Mouse (Mus musculus): ENCODE data around the gene Olfr571. TPM values are rescaled to one million over a fixed set of nuclear protein-coding genes. Genes with fewer than 3 reads are reported as not detected.

The Olfr571 gene
- not detected in 3 replicates for total RNA-seq (2017)

DNA sequence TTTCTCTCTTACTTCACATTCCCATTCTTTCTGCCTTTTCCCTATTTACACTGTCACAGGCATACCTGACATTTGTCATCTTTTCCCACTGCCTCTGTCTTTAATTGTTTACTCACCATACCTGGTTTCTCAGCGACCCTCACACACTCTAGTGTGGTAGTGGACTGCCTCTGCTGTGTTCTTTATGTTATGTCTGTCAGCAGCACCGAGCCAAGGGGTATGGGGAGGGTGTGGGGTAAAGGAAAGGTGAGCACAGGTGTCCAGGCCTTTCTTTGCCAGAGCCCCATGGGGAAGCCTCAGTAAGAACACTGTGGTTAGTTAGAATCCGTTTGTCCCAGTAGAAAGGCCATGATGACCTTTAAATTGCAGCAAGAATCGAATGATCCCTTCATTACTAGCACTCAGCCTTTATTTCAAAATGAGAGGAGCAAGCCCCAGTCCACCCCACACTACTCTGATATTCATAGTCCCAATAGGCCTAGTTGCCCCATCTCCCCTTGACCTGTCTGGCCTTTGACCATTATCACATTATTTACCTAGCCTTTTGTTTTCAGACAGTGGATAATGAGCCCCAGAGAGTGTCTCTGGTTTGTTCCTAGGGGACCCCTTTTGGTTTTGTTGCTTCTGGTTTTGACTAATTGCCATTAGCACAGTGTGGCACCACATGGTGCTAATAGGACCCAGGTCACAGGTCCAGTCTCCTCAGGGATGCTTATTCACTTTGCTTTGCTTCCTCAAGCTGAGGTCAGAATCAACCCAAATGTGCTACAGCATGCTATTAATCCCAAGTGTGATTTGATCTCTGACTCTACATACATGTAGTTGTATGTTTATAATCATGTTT lies at the start of gene Olfr571:
Olfr571 (minus strand) TSS at position 505 of the 844 bp plus-strand sequence.
- ATAC-seq (replicated peaks; ENCODE audit: insufficient number of reproducible peaks, low FRiP score, low TSS enrichment, poor library complexity, severe bottlenecking), result no peak

DNA sequence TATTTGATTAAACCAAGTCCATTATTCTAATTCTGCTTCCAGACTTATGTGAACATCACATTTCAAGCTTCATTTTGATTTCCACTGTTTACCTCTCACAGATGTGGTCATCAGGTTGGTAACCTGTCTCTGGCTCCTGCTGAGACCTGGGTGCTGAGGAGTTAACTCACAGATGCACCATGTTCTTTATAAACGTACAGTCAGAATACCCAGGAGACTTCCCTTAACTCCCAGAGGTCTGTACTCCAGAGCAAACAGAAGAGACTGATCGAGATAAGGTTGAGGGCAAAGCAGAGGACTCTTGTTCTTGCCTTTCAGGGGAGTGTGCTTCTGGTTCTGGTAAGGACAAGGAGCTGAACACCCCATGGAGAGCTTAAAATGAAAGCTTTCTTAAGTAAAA lies 45.0 kb upstream of the Olfr571 start, which contains the start of gene Olfr576:
Olfr576 (plus strand) TSS at position 301 of the 400 bp plus-strand sequence.
- ATAC-seq (replicated peaks; ENCODE audit: insufficient number of reproducible peaks, low FRiP score, low TSS enrichment, poor library complexity, severe bottlenecking), result no peak

DNA sequence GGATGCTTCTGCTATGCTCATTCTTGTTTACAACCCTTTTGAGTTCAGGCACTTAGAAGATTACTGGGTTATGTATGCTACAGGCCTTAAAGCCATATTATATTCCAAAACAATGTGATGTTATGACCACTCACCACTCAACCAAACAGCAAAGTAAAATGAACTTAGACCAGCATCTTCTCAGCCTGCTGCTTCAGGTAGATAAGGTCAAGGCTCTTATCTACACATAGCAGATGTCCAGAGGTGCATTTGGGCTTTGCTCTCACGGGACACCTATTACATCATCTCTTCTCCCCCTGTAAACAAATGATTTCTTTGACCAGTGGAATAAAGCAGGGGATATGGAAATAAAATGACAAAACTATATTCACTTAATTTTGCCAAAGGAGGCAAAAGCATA lies 41.3 kb upstream of the Olfr571 start, which contains the start of gene Olfr575:
Olfr575 (minus strand) TSS at position 183 of the 400 bp plus-strand sequence.
- no peak for ATAC-seq (replicated peaks; ENCODE audit: insufficient number of reproducible peaks, low FRiP score, low TSS enrichment, poor library complexity, severe bottlenecking)

DNA sequence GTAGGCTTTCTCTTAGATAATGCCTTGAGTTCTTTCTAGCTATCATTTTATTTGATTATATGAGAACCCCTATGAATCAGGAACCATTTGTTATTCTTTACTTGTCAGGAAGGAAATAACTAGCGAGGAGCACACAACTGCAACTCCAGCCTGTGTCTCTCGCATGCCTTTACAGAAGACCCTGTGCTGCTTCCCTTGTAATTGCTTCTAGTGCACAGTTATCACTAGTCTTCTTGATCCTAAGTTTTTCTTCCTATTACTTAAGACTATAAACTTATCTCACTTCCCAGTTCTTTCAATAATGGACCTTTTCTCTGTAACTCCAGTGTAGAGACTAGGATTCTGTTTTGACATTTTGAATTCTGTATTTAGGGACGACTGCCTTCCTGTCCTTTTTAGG lies 40.8 kb upstream of the Olfr571 start:
- no peak for ATAC-seq (replicated peaks; ENCODE audit: insufficient number of reproducible peaks, low FRiP score, low TSS enrichment, poor library complexity, severe bottlenecking)

DNA sequence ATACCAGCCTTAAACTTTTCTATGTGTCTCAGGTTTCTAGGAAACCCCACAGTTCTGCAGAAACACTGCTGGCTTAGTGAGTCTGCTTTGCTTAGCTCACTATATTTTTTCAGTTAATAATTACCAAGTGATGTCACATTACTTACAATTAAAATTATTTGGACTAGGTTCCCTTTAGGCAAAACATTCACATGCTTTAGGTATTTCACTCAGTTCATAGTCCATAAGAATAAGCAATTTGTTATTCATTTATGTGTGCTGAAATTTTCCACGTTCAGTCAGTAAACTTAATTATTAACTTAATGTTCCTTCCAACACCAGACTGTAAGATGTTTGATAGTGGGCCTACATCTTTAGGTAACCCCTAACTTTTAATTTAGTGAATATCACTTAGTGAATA lies 33.4 kb upstream of the Olfr571 start:
- ATAC-seq (replicated peaks; ENCODE audit: insufficient number of reproducible peaks, low FRiP score, low TSS enrichment, poor library complexity, severe bottlenecking), result no peak

DNA sequence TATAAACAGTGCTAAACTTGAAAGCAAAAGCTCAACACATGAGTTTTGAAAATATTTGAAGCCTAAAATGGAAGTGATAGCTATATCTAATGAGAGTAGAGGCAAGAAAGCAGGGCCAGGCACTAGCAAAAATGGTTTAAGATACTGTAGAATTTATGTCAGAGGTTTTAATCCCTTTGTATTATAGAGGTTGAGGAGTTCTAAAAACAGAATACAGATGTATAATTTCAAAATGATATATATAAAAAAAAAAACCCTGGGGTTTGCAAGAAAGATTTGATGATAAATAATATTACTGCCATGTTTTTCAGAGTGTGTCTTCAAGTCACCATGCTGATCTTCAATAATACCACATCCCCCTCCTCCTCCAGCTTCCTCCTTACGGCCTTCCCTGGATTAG lies 30.8 kb upstream of the Olfr571 start, which contains the start of gene Olfr574:
Olfr574 (plus strand) TSS at position 301 of the 400 bp plus-strand sequence.
- ATAC-seq (replicated peaks; ENCODE audit: insufficient number of reproducible peaks, low FRiP score, low TSS enrichment, poor library complexity, severe bottlenecking), result no peak

DNA sequence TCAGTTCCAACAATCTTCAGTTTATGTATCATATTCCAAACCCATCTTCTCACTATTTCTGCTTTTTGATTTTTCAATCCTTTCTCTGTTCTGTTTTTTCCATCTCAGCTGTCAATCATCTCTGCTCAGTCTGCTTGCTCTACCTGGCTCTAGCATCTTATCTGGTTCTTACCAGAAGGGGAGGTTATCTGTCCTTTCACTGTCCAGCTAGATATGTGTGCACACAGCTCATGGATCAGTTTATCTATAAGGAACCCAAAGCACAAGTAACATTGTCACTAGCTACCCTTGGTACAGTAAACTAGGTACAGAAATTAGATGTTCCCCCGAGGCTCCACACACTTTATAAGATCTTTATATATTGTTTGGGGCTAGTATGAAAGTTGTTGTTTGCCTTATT lies 26.1 kb upstream of the Olfr571 start:
- no peak for ATAC-seq (replicated peaks; ENCODE audit: insufficient number of reproducible peaks, low FRiP score, low TSS enrichment, poor library complexity, severe bottlenecking)

DNA sequence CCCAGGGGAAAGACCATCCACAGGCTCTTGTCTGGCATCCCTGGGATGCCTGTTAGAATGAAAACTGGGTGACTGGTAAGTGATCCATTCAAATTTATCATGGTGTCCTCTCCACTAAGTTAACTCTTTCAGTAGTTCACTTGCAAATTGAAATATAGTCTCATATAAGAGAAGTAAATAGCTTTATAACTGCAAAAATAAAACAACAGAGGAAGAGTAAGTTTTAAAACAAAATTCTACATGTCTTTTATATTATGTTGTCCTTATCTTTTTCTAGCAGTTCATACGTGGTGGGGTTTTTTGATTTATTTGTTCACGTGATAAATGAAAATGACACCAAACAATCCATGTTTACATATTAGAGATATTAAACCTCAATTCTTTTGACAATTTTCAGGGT lies 25.1 kb upstream of the Olfr571 start, which contains the start of gene Olfr573-ps1:
Olfr573-ps1 (minus strand) TSS at position 101 of the 400 bp plus-strand sequence.
- no peak for ATAC-seq (replicated peaks; ENCODE audit: insufficient number of reproducible peaks, low FRiP score, low TSS enrichment, poor library complexity, severe bottlenecking)

DNA sequence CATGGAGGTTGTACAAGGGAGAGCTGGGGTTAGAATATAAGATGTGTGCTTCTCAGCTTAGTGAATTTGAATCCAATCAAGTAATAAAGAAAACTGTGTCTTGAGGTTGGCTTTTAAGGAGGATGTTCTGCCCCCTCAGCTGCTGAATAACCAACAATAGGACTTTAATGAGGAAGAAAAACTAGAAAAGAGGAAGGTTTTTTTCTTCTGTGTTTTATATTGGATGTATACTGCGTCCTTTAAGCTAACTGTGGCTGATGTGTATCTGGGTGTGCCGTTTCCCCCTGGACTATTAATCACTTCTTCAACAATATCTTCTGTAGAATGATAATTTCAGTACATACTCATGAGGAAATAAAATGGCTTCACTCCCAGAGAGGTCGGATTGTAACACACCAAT lies 9.8 kb upstream of the Olfr571 start:
- ATAC-seq (replicated peaks; ENCODE audit: insufficient number of reproducible peaks, low FRiP score, low TSS enrichment, poor library complexity, severe bottlenecking), result no peak

DNA sequence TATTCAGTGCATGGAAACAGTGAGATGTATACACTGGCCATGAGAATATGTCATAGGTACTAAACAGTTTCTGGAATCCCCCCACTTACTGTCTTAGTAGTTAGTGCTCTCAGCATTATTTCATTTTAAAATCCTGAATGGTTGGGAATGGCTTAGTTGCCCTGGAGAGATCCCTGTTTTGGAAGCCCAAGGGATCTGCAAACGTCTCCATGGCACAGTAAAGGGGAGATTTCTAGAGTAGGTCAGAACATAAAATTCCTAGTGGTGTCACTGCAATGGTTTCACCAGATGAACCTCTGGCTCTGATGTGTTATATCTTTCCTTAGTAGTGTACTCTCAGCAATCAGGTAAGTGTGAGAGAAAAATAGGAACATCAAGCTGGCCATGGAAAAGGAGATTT lies 6.8 kb upstream of the Olfr571 start, which contains the start of gene Olfr572:
Olfr572 (plus strand) TSS at position 301 of the 400 bp plus-strand sequence.
- ATAC-seq (replicated peaks; ENCODE audit: insufficient number of reproducible peaks, low FRiP score, low TSS enrichment, poor library complexity, severe bottlenecking), result no peak

DNA sequence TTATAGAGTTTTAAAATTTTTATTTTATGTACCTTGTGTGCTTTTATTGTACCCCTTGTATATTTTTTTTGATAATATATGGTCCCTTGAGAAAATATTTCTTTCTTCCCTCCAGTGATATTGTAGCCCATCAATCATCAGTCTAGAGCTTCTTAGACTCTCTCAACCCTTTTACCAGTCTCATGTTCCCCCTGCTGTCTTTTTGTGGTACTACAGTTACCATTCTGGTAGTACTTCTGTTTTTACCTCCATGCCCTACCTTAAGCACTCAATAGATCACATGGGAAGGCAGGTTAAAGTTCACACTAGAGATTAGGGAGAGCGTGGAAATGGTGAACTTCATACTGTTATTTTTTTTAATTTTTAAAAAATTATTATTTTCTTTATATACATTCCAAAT lies 2.3 kb upstream of the Olfr571 start:
- no peak for ATAC-seq (replicated peaks; ENCODE audit: insufficient number of reproducible peaks, low FRiP score, low TSS enrichment, poor library complexity, severe bottlenecking)

DNA sequence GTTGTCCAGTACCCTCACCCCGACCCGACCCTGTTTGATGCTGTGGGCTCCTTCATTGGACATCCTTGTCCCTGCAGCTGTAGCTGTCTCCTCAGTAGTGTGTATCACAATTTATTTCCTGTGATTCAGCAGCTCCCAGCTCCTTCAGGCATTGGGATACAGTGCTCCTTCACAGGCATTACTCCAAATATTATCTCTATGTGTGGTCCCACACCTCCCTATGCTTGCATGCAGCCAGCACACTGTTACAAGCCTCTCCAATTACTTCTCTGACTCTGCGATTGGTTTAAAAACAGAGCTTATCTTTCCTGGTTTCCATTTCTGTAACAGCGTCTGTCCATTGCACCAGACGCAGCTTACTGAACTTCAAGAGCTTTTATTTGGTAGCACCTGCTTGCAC lies 931 bp downstream of the Olfr571 start:
- ATAC-seq (replicated peaks; ENCODE audit: insufficient number of reproducible peaks, low FRiP score, low TSS enrichment, poor library complexity, severe bottlenecking), result no peak

DNA sequence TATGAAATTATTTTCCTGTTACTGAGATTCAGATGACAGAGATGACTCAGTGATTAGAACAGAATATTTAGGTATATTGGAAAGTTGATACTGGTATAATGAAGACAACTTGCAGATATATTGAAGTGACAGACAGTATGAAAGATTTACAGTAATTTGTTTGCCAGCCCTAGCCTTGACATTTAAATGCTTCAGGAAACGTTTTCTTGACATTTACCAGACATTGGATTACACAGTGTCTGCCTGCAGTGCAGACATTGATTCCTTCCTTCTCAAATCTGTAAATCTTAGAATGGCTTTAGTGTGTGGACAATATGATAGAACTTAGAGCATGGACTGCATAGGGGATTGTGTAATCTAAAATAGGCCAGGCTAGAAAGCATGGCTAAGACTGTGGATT lies 2.1 kb downstream of the Olfr571 start:
- no peak for ATAC-seq (replicated peaks; ENCODE audit: insufficient number of reproducible peaks, low FRiP score, low TSS enrichment, poor library complexity, severe bottlenecking)

DNA sequence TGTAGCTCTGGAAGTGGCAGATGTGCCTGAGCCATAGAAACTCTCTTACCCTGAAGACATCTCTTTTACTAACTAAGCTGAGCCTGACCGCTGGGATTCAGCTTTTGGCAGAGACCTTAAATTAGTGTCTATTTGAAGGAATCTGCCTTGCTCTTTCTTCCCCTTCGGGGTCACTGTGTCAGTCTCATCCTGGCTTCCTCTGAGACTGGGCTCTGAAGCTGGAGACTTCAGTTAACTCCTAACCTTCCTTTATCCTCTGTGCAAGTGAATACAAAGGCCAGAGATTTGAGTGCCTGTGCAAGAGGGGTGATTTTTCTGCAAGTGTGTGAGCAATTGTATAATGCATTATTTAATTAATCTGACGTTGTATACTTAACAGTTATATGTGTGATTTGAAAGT lies 26.6 kb downstream of the Olfr571 start, which contains the start of gene Olfr569:
Olfr569 (minus strand) TSS at position 101 of the 400 bp plus-strand sequence.
- ATAC-seq (replicated peaks; ENCODE audit: insufficient number of reproducible peaks, low FRiP score, low TSS enrichment, poor library complexity, severe bottlenecking), result no peak

DNA sequence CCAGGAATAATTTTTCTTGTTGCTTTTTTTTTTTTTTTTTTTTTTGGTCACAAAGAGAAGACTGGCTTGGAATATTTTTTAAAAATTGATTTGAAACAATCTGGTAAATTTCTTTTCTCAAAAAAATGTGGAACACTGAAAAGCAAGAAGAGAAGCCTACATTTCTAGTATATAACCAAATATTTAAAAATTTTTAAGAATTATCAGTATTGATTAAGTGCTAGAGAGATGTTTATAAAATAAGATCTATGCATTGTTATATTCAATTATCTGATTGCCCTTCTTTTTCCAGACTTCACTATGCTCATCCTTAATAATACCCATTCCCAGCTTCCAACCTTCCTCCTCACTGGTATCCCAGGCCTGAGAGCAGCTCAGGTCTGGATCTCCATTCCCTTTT lies 40.5 kb downstream of the Olfr571 start, which contains the start of gene Olfr568:
Olfr568 (plus strand) TSS at position 301 of the 400 bp plus-strand sequence.
- no peak for ATAC-seq (replicated peaks; ENCODE audit: insufficient number of reproducible peaks, low FRiP score, low TSS enrichment, poor library complexity, severe bottlenecking)

DNA sequence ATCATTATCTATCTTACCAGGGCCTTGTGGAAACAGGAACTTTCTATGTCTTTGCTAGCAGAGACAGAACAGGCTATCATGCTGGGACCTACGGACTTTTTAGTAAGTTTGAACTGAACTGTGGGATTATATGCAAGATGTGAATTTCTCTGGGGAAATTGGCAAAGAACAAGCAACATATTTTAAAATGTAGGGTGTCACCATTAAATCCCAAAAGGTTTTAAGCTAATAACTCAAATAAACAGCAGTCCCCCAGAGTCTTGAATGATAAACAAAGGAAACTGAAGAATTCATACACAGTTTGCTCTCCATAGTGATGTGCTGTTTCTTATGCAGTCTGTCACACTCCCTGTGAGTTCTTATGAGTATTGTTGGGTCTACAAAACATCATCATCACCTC lies 58.7 kb downstream of the Olfr571 start, which contains the start of gene Olfr566:
Olfr566 (minus strand) TSS at position 101 of the 400 bp plus-strand sequence.
- no peak for ATAC-seq (replicated peaks; ENCODE audit: insufficient number of reproducible peaks, low FRiP score, low TSS enrichment, poor library complexity, severe bottlenecking)

DNA sequence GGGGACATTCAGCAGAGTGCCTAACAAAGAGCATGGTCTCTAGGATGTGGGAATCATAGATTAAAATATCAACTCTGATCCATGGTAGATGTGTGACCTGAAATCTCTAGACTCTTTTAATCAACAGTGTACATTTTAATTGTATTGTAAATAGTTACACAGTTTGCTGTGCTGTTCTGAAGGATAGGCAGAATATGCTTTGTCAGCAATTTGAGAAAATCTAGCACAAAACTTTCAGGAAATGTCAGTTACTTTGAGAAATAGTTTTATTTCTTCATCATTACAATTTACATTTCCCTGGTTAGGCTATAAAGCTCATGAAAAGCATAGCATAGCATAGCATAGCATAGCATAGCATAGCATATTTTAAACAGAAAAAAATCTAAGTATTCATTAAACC lies 61.5 kb downstream of the Olfr571 start:
- no peak for ATAC-seq (replicated peaks; ENCODE audit: insufficient number of reproducible peaks, low FRiP score, low TSS enrichment, poor library complexity, severe bottlenecking)

All from monocyte, adult 5-6 weeks (primary cell).